Mouse (Mus musculus): ENCODE data around the gene Hs3st3b1. TPM values are rescaled to one million over a fixed set of nuclear protein-coding genes. Genes with fewer than 3 reads are reported as not detected.

Gene Hs3st3b1
- polyA plus RNA-seq, 2 experiments from 2014 or later = 2.5 to 3.0 TPM

GRCm38 (mm10) chr11:63923386-63923785 lies 1.3 kb upstream of the Hs3st3b1 start:
- ATAC-seq = no peak

- ATAC-seq = no peak
Observed at GRCm38 (mm10) chr11:63921044-63921951, 792 bp downstream of the Hs3st3b1 start.

- ATAC-seq = peak; percentile 31
Observed at GRCm38 (mm10) chr11:63920531-63920930, 1.6 kb downstream of the Hs3st3b1 start.

GRCm38 (mm10) chr11:63919211-63920098 lies 2.6 kb downstream of the Hs3st3b1 start:
- ATAC-seq = no peak

GRCm38 (mm10) chr11:63918321-63919105 lies 3.6 kb downstream of the Hs3st3b1 start:
- no peak for ATAC-seq

DNA sequence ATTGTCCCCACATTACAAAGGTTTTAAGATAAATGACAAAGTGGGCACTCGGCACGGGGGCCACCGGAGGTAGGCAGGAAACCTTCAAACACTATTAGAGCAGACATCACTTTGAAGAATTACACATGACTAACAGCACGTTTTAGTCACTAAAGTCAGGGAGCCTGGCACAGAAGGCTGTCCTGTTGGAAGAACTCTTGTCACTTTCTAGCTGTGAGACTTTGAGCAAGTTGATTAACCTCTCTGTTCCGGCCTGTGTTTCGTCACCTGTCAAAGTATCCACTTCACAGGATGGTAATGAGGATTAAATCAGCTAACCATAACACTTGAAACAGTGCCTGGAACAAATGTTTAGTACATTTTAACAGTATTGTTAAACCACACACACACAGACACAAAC lies 4.5 kb downstream of the Hs3st3b1 start:
- no peak for ATAC-seq

GRCm38 (mm10) chr11:63914388-63914787 lies 7.7 kb downstream of the Hs3st3b1 start:
- peak; percentile 78 for ATAC-seq

DNA sequence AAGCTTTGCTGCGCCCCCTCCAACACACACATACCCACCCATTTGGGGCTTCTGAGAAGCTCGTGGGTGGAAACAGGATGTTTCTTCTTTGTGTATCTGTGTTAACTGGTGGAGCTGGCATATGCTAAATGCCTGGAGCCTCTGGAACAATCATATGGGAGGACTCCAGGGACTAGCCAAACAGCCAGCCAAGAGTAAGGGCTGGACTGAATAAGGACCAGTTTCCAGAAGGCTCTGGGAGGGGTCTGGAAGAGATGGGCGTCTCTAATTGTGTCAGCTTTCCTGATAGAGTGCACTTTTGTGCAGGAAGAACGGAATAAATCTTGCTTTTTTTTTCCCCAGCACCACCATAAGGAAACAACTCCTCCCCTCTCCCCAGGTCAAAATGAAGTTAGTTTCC lies 8.2 kb downstream of the Hs3st3b1 start:
- ATAC-seq = no peak

DNA sequence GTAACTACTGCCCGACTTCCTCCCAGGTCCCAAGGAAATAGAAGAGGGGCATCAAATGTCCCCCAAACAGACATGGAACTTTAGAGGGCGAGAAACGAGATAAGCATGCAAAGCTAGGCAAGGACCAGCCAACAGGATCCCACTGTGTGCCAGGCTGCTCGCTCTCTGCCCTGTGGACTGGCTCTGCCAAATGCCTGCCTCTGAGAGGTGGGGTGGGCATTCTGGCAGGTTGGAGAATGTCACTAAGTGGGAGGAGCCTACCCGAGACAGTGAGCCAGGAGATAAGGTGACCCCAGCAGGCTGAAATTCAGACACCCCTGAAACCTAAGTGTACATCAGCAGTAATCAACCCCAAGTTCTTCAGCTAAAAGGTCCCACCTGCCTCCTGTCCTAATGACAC lies 11.1 kb downstream of the Hs3st3b1 start:
- ATAC-seq = no peak

- no peak for ATAC-seq
Observed at GRCm38 (mm10) chr11:63909961-63910360, 12.1 kb downstream of the Hs3st3b1 start.

- peak; percentile 76 for ATAC-seq
Observed at GRCm38 (mm10) chr11:63908500-63908899, 13.6 kb downstream of the Hs3st3b1 start.

- ATAC-seq = no peak
Observed at GRCm38 (mm10) chr11:63906552-63907353, 15.3 kb downstream of the Hs3st3b1 start.

- no peak for ATAC-seq
Observed at GRCm38 (mm10) chr11:63904787-63905186, 17.3 kb downstream of the Hs3st3b1 start.

DNA sequence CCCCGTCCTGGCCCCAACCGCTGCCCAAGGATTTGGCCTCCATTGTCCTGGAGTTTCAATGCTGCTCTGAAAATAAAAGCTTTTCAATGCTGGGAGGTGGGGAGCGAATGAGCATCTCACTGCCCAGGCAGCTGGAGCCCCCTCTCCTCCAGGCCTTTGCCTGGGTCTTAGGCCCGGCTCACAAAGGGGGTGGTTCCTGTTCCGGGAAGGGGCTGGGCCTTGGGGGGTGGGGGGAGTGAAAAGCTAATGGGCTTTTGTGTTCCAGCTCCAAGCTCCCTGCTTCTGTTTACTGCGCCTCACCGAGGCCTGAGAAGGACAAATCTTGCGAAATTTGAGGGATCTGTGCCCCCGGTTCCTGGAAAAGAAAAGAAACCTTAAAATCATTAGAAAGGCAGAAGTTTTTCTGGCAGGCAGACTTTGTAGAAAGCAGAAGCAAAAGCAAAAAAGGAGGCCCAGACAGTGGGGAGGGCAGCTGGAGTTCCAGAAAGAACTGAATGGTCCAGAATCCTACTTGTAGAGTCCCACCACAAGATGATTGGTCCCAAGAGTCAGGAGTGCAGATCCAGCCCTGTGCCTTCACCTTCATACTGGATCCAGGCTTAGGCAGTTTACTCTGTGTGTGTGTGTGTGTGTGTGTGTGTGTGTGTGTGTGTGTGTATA lies 23.5 kb downstream of the Hs3st3b1 start:
- no peak for ATAC-seq

DNA sequence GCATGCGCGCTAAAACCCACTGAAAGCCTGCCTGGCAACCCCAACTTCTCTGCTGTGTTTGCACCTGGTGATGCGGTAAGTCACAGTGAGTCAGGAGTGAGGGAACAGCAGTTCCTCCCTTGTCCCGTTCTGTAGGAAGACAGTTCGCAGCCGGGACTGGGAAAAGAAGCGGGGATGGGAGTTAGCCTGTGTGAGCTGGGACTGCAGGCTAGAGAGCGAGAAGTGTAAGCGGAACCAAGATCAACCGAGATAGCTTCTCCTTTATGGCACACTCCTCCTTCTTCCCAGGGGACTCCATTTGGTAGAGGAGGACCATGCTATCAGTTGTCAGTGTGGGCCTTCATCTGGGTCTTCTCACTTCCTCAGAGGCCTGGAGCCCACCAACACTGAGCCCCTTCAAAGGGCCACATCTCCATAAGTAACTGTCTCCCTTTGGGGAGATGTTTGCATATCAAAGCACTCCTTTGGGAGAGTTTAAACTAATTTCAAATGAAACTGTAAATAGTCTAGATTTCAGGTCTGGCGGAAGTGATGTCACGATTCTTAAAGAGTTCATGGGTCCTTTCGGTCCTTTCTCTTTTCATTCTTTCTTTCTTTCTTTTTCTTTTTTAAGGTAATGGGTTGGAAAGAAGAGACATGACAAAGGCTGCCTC lies 24.1 kb downstream of the Hs3st3b1 start:
- no peak for ATAC-seq

DNA sequence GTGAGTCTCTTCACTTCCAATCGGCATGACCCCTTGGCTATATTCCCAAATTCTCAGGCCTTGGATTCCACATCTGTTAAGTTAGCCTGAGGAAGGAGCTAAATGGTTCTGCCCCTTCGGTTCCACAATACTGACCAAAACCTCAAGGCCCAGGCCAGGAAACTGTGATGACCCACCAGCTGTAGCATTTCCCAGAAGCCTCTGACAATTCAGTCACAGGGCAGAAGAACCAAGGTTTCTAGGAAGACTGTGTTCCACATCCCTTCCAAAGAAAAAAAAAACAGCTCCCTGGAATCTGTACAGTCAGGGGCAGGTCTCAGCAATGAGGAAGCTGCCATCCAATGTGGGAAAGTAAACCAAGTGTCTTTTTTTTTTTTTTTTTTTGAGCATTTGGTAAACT lies 25.1 kb downstream of the Hs3st3b1 start:
- no peak for ATAC-seq

GRCm38 (mm10) chr11:63894188-63894587 lies 27.9 kb downstream of the Hs3st3b1 start:
- ATAC-seq = no peak

DNA sequence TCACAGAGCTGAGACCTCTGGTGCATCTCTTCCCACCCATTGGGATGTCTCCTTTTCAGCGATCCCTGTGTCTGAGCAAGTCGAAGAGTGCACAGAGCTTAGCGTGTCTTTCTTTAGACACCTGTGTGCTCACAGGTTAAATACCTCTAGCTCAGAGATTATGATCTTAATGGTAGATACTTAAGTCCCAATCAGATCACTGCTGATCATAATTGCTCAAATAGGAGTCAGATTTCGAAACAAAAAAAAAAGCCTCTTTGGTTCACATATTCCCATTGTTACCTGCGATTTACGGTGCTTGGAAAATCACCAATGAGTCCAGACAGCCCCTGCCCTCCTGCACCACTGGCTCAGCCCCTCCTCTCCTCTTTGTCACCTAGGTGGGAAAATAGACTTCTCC lies 28.5 kb downstream of the Hs3st3b1 start:
- ATAC-seq = no peak

DNA sequence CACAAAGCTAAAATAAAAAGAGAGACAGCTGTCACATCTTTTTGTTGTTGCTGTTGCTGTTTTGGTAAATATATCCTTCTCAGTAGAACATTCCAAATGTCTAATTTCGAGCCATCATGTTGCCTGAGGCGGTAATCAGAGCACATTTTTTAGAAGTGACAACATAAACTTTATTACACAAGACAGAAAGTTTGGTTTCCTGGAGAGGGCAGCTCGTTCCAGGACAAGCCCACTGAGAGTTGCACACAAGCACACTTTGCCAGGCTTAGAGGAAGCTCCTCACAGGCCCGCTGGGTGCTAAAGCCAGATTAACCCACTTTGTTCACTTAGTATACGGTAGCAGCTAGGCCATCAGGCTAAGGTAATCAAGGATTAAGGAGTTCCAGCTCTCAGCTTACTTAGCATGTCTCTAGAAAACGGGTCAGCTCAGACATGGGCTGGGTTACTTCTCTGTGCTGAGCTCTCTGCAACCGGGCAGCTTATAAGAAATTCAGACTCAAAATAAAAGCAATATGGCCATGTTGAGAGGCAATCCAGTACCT lies 30.5 kb downstream of the Hs3st3b1 start:
- ATAC-seq = no peak

DNA sequence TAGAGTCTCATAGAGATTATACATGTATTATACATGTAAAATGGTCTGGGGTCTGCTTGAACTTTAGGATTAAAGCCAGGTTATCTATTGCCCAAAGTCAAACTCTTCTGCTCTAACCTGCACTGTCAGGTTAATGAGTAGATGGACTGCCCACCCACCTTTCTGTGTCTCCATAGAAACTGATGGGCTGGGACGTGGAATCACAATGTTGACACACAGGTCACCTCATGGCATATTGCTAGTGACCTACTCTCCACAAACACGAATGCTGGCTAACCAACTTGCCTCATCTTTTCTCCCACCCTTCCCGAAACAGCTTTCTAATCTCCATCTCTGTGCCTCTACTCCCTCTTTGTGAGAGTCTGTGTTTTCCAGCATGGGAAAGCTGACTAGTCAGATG lies 38.7 kb downstream of the Hs3st3b1 start:
- no peak for ATAC-seq
